Mouse (Mus musculus) macrophage (primary cell): ENCODE measurements at regions not wholly inside any gene's neighbourhood (a gene's known extent, or its start where the extent isn't known, plus 50 kb on each side); places are given as distances from the start of the nearest gene placed in this dataset.

Experiments used
- H3K27ac ChIP-seq: fragments of 350-480 bp; formaldehyde crosslinking; 2 replicates; pipeline ENCODE4 v1.9.0; 2021
- H3K36me3 ChIP-seq: fragments of 350-480 bp; formaldehyde crosslinking; 2 replicates; pipeline ENCODE4 v1.9.0; 2021; ENCODE audit errors: inconsistent target
- H3K4me3 ChIP-seq: fragments of 350-480 bp; formaldehyde crosslinking; 2 replicates; pipeline ENCODE4 v1.9.0; 2021; ENCODE audit errors: inconsistent target
- H3K79me2 ChIP-seq: fragments of 350-480 bp; formaldehyde crosslinking; 2 replicates; pipeline ENCODE4 v1.9.0; 2021; ENCODE audit errors: inconsistent target
- WGBS: methylation state at CpG from one replicate; pipeline ENCODE4 v1.1.7; 2026; ENCODE audit warnings: inconsistent platforms; ENCODE audit not compliant: missing documents; 5-methylcytosine and 5-hydroxymethylcytosine counted together

DNA sequence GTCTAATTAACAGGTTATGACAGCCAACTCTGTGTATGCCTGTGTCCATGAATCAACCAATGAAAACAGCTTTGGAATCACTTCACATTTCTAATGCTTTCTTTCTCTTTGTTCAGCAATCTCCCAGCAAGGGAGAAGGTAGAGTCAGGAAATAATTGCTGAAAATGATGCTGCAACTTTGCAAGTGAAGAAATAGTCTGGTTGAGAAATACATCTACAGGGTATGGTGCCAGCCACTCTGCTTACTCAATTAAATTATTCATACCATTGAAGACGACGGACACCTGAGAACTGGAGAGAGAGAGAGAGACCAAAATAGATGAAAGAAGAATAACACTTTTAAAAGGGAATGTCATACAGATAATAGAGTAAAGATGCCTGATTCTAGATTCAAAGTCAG, 645.4 kb upstream of the Cited2 start:
- H3K79me2 ChIP-seq, result no peaks in the 10 kb centered on the region
- WGBS, result 50% methylated on average over 2 of the region's 2 CpGs
- H3K4me3 ChIP-seq, result no peak overlapping the region
- H3K27ac ChIP-seq, result no peak overlapping the region
- H3K36me3 ChIP-seq, result no peaks in the 10 kb centered on the region

DNA sequence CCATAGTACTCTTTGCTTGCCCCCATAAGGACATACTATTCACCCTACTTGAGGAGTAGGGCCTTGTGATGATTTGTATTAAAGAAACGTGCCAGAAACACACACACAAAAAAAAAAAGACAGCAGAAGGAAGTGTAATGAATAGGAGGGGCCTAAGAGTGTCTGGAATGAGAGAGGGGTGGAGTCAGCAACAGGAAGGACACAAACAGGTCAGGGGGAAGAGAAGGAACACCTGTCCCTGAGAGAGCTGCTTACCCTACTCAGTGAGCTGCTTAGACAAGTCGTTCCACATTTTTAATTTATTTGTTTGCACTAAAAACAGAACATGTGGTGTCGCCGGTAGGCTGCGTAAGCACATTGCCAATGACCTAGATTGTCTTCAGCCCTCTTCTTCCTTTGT, 642.2 kb upstream of the Cited2 start:
- no peak overlapping the region for H3K27ac ChIP-seq
- WGBS, result 65% methylated on average over 4 of the region's 5 CpGs
- no peaks in the 10 kb centered on the region for H3K36me3 ChIP-seq
- H3K4me3 ChIP-seq, result no peak overlapping the region
- no peaks in the 10 kb centered on the region for H3K79me2 ChIP-seq

DNA sequence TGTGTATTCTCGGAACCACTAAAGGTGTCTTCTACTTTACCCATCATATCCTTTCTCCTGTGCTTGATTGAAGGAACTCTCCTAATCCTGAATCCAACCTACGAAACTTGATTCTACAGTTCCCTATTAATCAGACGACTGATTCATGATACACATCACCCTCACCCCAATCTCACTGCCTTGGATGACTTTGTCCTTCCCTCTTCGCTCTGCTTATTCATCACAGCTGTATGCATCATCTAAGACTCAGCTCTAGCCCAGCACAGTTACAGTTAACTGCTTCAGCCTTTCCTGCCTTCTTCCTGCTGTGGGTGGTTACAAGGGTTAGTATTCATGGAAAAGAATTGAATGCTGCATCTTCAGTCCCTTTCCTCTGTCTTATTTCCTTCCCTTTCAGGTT, 640.1 kb upstream of the Cited2 start:
- Histone ChIP-seq H3K79me2 (no peaks in the 10 kb centered on the region), H3K36me3 (no peaks in the 10 kb centered on the region), H3K4me3 (no peak overlapping the region), H3K27ac (no peak overlapping the region)
- 98% methylated on average over 4 of the region's 4 CpGs for WGBS

DNA sequence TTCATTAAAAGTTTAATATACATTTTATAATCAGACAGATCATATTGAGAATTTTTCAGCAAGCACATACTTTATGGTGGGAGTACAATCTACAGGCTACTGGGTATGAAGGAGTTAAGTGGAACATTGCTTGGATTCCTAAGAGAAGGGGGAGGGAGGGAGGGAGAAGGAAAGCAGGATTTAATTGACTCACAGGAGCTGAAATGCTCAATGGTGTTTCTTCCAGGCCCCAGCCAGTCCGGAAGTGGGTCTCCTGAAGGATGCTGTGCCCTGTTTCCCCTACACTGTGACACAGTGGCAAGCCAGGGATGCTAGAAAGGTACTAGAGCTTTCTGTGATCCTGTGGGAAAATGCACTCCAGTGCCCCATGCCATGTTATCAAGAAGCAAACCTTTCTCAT, 621.0 kb upstream of the Cited2 start:
- Histone ChIP-seq H3K27ac (no peak overlapping the region), H3K79me2 (no peaks in the 10 kb centered on the region), H3K4me3 (no peak overlapping the region), H3K36me3 (no peaks in the 10 kb centered on the region)
- 100% methylated on average over 1 of the region's 1 CpGs for WGBS

DNA sequence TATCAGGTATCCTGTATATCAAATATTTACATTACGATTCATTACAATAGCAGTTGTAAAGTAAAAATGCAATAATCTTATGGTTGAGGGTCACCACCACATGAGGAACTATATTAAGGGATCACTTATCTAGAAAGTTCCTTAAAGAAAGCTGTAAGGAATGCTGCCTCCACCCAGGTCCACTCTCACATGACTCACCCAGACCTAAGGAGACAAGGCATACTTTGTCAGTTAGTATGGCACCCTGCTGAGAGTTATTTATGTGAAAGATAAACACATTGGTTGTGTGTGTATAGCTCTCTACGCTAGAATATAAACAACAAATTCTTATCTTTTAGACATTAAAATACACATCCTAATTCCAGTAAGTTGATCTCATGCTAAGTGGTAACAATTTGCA, 619.6 kb upstream of the Cited2 start:
- H3K27ac ChIP-seq, result no peak overlapping the region

DNA sequence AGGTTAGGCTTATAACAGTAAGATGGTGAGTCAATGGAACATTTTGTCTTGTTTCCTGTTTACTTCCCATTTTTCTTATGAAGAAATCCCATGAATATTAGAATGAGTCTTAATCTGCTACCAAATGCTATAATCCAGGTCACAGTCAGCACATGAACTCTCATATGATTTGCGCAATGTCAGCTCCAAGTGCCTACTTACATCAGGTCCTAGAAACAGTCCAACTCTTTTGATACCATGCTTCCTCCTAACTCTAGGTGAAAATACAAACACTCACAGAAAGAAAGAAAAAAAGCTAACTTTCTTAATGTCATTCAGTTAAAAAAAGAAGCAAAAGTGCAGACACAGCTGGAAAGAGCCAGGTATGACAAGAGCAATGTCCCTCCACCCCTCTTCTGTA, 616.2 kb upstream of the Cited2 start:
- Histone ChIP-seq H3K27ac (no peak overlapping the region), H3K36me3 (no peaks in the 10 kb centered on the region), H3K79me2 (no peaks in the 10 kb centered on the region), H3K4me3 (no peak overlapping the region)
- 100% methylated on average over 1 of the region's 1 CpGs for WGBS

More for the DNA sequence above, 619.6 kb upstream of the Cited2 start:
- 100% methylated on average over 1 of the region's 2 CpGs for WGBS
- H3K79me2 ChIP-seq, result no peaks in the 10 kb centered on the region
- H3K36me3 ChIP-seq, result no peaks in the 10 kb centered on the region
- no peak overlapping the region for H3K4me3 ChIP-seq

DNA sequence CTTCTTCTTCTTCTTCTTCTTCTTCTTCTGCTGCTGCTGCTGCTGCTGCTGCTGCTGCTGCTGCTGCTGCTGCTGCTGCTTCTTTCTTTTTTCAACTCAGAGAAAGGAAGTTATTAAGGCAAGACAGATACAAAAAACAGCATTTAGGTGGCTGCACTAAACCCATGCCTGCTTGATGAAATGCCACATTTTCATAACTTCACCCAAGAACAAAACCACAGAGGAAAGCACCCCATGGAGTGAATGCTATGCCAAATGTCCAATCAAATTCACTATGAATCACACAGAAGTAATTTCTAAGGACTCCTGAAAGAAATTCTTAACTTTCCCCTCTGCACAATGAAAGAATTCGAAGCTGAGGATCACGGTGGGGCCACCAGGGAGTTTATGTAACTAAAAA, 611.9 kb upstream of the Cited2 start:
- no peaks in the 10 kb centered on the region for H3K79me2 ChIP-seq
- no peak overlapping the region for H3K27ac ChIP-seq
- WGBS, result 92% methylated on average over 2 of the region's 2 CpGs
- H3K4me3 ChIP-seq, result no peak overlapping the region
- H3K36me3 ChIP-seq, result no peaks in the 10 kb centered on the region

DNA sequence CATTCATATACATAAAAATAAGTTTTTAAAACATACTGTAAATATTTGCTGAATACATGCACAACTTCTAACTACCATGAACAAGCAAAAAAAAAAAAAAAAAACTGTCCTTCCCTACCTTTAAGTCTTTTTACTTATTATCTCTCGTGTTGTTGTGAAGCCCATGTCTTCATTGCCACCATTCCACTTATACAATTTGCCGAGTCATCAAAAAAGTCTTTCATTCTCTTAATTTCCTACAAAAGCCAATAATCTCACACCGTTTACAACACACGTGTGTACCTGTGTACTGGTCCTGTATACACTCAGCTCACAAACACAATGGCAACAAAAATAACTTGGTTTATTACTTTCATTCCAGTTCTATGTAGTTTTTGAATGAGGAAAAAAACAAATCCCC, 608.2 kb upstream of the Cited2 start:
- Histone ChIP-seq H3K36me3 (no peaks in the 10 kb centered on the region), H3K79me2 (no peaks in the 10 kb centered on the region), H3K27ac (no peak overlapping the region), H3K4me3 (no peak overlapping the region)
- 90% methylated on average over 4 of the region's 4 CpGs for WGBS

DNA sequence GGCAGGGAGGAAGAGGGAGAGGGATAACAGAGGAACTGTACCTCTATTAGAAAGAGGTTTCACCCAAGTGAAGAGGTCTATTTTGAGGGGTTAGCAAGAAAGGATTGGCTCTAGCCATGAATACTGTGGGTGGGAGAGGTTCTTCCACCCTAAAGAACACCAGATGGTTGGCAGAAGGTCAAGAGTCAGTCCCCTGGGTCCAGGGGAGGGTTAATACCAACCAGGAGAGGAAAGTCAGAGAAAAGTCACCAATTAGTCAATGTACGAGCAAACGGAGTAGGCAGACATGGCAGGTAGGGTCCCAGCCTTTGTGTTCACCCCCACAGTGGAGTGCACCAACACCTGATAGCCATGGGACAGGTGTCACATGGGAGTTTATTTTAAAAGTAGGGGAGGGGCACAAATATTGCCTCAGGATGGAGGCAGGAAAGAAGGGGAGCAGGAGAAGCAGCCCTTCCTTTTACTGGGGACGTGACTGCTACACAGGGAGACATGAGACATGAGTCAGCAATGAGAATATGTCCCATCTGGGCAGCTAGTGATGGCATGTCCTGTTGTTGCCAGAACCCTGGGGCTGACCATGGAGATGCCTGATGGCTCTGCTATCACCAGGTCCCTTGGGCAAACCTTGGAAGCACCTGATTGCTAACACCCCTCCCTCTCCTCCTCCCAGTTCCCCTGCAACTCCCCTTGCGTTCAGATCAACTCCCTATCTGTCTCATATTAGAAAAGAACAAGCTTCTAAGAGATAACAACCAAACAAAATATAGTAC, 593.4 kb upstream of the Cited2 start:
- H3K27ac ChIP-seq, result no peak overlapping the region
- no peaks in the 10 kb centered on the region for H3K79me2 ChIP-seq
- H3K36me3 ChIP-seq, result no peaks in the 10 kb centered on the region
- H3K4me3 ChIP-seq, result no peak overlapping the region
- WGBS, result 92% methylated on average over 4 of the region's 4 CpGs

DNA sequence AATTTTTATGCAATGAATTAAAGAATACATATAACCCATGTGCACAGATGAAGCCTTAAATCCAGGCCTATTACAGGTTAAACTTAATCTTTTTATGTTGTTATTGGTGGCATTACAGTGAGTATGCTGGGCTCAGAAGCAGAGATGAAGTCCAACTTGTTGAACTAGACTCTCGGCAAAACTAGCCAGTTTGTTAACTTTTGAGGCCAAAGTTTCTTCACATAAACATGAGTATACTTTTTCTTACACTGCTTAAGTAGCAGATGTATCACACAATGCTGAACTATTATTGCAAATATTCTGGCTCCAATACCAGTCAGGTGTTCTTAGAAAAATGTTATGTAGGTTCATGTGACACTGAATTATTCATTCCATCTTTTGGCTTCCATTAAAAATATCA, 592.4 kb upstream of the Cited2 start:
- 92% methylated on average over 1 of the region's 1 CpGs for WGBS
- Histone ChIP-seq H3K79me2 (no peaks in the 10 kb centered on the region), H3K4me3 (no peak overlapping the region), H3K27ac (no peak overlapping the region), H3K36me3 (no peaks in the 10 kb centered on the region)

DNA sequence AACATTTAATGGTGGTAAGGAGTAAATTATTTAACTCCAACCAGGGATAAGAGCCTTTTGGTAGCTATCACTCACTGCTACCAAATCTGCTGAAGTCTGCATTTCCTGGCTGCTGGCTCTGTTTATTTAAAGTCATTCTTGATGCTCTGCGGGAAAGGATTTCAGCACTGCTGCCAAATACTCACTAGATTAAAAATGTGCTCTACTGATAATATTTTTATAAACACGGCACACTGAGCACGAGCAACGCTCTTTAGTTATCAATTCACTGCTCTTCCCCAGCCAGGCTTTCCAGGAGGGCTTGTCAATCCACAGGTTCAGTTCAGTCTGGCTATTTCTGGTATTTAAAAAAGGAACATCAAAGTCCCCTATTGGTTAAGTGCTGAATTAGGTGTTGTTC, 591.3 kb upstream of the Cited2 start:
- no peaks in the 10 kb centered on the region for H3K79me2 ChIP-seq
- 80% methylated on average over 4 of the region's 4 CpGs for WGBS
- no peak overlapping the region for H3K4me3 ChIP-seq
- no peak overlapping the region for H3K27ac ChIP-seq
- no peaks in the 10 kb centered on the region for H3K36me3 ChIP-seq

DNA sequence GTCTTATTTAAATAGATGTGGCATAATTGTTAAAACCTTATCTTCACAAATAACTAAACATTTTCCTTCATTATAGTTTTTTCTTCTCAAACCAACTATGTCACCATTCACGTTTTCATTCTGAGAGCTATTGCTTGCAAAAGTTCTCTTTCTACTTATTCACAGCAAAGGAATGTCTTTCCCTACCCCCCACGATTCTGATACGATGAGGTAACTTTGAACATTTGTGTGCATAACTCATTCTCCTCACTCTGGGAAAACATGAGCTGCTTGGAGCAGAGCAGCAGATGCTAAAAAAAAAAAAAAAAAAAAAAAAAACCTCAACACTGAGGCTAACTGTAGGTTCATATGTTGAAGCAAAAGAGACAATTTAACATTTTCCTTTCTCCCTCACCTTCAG, 547.6 kb upstream of the Cited2 start:
- Histone ChIP-seq H3K27ac (no peak overlapping the region), H3K4me3 (no peak overlapping the region), H3K79me2 (no peaks in the 10 kb centered on the region), H3K36me3 (no peaks in the 10 kb centered on the region)
- WGBS, result 89% methylated on average over 3 of the region's 3 CpGs

DNA sequence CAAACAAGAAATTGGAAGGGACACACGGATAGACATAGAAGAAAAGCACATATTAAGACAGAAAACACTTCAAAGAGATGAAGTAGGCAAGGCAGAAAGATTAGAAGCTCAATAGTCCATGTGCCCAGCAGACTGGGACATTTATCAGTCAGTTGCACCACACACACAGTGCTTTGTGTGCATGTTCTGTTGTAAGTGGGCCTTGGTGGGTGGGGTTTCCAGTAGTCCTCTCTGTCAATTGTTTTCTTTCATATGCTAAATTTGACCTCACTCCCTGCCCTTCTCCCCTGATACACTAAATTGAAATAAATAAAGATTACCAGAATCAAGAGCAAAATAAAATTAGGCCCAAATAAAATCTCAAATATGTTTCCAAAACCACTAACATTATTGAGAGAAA, 546.0 kb upstream of the Cited2 start:
- WGBS, result 100% methylated on average over 1 of the region's 1 CpGs
- Histone ChIP-seq H3K79me2 (no peaks in the 10 kb centered on the region), H3K4me3 (no peak overlapping the region), H3K36me3 (no peaks in the 10 kb centered on the region), H3K27ac (no peak overlapping the region)

DNA sequence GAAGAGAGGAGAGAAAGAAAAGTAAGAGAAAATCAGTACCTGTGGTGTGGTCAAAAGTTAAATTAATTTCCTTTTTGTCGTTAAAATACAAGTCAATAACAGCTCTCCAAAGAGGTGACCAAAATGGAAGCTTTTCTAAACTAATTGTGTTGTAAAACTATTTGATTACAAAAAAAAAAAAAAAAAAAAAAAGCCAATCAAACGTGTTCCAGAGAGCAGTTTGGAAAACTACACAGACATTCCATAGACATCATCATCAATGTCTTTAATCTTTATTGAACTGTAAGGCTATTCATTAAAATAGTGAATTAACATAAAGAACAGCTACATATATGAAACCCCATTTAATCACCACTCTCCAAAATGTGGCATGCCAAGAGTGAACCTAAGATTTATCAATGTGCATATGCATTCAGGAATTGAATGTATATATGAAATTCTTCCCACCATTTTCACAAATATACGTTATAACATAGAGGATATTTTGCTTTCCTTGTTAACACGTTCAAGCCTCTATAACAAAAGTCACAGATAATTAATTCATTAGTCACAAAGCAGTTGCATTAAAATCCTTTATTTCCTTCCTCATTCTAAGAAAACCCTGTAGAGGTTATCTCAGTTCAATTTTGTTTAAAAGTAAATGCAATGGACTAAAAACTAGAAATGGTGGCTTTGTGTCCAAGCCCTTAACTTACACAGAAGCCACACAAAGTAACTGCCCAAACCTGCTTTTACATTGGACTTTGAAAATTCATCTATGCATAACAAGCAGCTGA, 545.3 kb upstream of the Cited2 start:
- H3K36me3 ChIP-seq, result no peaks in the 10 kb centered on the region
- no peak overlapping the region for H3K4me3 ChIP-seq
- no peak overlapping the region for H3K27ac ChIP-seq
- no peaks in the 10 kb centered on the region for H3K79me2 ChIP-seq
- 50% methylated on average over 4 of the region's 4 CpGs for WGBS

DNA sequence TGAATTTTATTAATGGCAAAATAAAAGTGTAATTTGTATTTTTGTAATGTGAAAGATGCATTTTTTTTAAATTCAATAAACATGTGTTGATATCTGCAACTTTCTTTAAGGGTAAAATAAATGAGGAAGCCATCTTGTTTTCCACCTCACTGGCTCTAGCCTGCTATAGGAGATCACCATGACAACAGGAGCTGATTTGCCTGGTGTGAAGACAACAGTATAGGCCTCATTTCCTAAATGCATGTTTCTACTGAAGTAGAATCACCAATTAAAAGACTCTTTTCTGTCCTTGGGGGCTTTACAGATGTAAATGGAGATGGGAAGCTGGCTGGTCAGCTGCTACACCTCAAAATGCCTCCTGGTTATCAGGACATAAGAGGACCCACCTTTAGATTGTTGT, 544.4 kb upstream of the Cited2 start:
- no peaks in the 10 kb centered on the region for H3K36me3 ChIP-seq
- no peak overlapping the region for H3K4me3 ChIP-seq
- no peaks in the 10 kb centered on the region for H3K79me2 ChIP-seq
- no peak overlapping the region for H3K27ac ChIP-seq
